Mouse (Mus musculus) stomach, postnatal 0 days (tissue): Measurements from ENCODE around the gene Arel1.

ENCODE experiments used
- CTCF ChIP-seq: IDR thresholded peaks from 2 replicates; pipeline ENCODE4 v1.5.1; 2016; ENCODE audit warnings: antibody characterized with exemption, low read depth, mild to moderate bottlenecking, moderate library complexity
- EP300 ChIP-seq: optimal IDR thresholded peaks from 2 replicates; pipeline ENCODE3; 2016; ENCODE audit warnings: antibody characterized with exemption

GRCm38 (mm10) chr12:84904399-84904798 lies 66.3 kb downstream of the Arel1 start:
- TF ChIP-seq CTCF (no peak), EP300 (no peak)
